Mouse (Mus musculus): Measurements from ENCODE around the gene Sdccag8. TPM values are rescaled to one million over a fixed set of nuclear protein-coding genes. Genes with fewer than 3 reads are reported as not detected.

Gene Sdccag8
- polyA plus RNA-seq, 1 experiment from 2014 or later, result 6.4 TPM

- 82% methylated on average over 17 of the region's 17 CpGs for WGBS (ENCODE audit: insufficient replicate concordance)
- no peak overlapping the region for H3K27ac ChIP-seq
Measured at GRCm38 (mm10) chr1:176885207-176885933, 70.9 kb downstream of the Sdccag8 start.

GRCm38 (mm10) chr1:176886002-176886401, 71.5 kb downstream of the Sdccag8 start:
- no peaks in the 10 kb centered on the region for H3K9me3 ChIP-seq (replicated peaks)
- H3K4me3 ChIP-seq, result no peak overlapping the region
- 78% methylated on average over 5 of the region's 5 CpGs for whole genome bisulfite sequencing (ENCODE audit: insufficient replicate concordance)
- no peak overlapping the region for H3K9ac ChIP-seq
- no peaks in the 10 kb centered on the region for H3K4me1 ChIP-seq
- no peak overlapping the region for H3K4me2 ChIP-seq
- no peak overlapping the region for H3K27ac ChIP-seq
- H3K36me3 ChIP-seq, result no peaks in the 10 kb centered on the region
- H3K27me3 ChIP-seq (replicated peaks), result no peaks in the 10 kb centered on the region
- ATAC-seq, result no peak

More at GRCm38 (mm10) chr1:176885207-176885933, 70.9 kb downstream of the Sdccag8 start:
- no peak for ATAC-seq
- Histone ChIP-seq H3K4me3 (no peak overlapping the region), H3K9ac (no peak overlapping the region), H3K36me3 (no peaks in the 10 kb centered on the region), H3K9me3 (replicated peaks) (no peaks in the 10 kb centered on the region), H3K4me1 (no peaks in the 10 kb centered on the region), H3K27me3 (replicated peaks) (no peaks in the 10 kb centered on the region), H3K4me2 (no peak overlapping the region)

- Histone ChIP-seq H3K9ac (no peak overlapping the region), H3K9me3 (replicated peaks) (no peaks in the 10 kb centered on the region), H3K36me3 (no peaks in the 10 kb centered on the region), H3K4me2 (no peak overlapping the region), H3K4me1 (no peaks in the 10 kb centered on the region), H3K27me3 (replicated peaks) (no peaks in the 10 kb centered on the region), H3K4me3 (no peak overlapping the region), H3K27ac (no peak overlapping the region)
- no peak for ATAC-seq
- 74% methylated on average over 6 of the region's 6 CpGs for WGBS (ENCODE audit: insufficient replicate concordance)
Measured at GRCm38 (mm10) chr1:176903741-176904140, 89.3 kb downstream of the Sdccag8 start.

GRCm38 (mm10) chr1:176915946-176916345, 101.5 kb downstream of the Sdccag8 start:
- peaks cover 3% of the 10 kb centered on the region; the same call in 1 of the 2 replicates for H3K36me3 ChIP-seq
- H3K4me2 ChIP-seq, result no peak overlapping the region
- no peak for ATAC-seq
- H3K4me1 ChIP-seq, result no peaks in the 10 kb centered on the region
- H3K9ac ChIP-seq, result no peak overlapping the region
- no peak overlapping the region for H3K27ac ChIP-seq
- H3K4me3 ChIP-seq, result no peak overlapping the region
- no peaks in the 10 kb centered on the region for H3K9me3 ChIP-seq (replicated peaks)
- no peaks in the 10 kb centered on the region for H3K27me3 ChIP-seq (replicated peaks)
- WGBS (ENCODE audit: insufficient replicate concordance), result 78% methylated on average over 2 of the region's 2 CpGs

- 83% methylated on average over 12 of the region's 12 CpGs for WGBS (ENCODE audit: insufficient replicate concordance)
- no peaks in the 10 kb centered on the region for H3K27me3 ChIP-seq (replicated peaks)
- no peaks in the 10 kb centered on the region for H3K9me3 ChIP-seq (replicated peaks)
- H3K9ac ChIP-seq, result no peak overlapping the region
- peaks cover 3% of the 10 kb centered on the region; the same call in 1 of the 2 replicates for H3K36me3 ChIP-seq
- no peak for ATAC-seq
- no peak overlapping the region for H3K27ac ChIP-seq
- H3K4me3 ChIP-seq, result no peak overlapping the region
- no peak overlapping the region for H3K4me2 ChIP-seq
- H3K4me1 ChIP-seq, result no peaks in the 10 kb centered on the region
Measured at GRCm38 (mm10) chr1:176919486-176919885, 105.0 kb downstream of the Sdccag8 start.

- H3K4me1 ChIP-seq, result no peaks in the 10 kb centered on the region
- ATAC-seq, result no peak
- no peak overlapping the region for H3K4me3 ChIP-seq
- no peaks in the 10 kb centered on the region for H3K9me3 ChIP-seq (replicated peaks)
- peaks cover 3% of the 10 kb centered on the region; the same call in 1 of the 2 replicates for H3K36me3 ChIP-seq
- WGBS (ENCODE audit: insufficient replicate concordance), result 82% methylated on average over 5 of the region's 5 CpGs
- no peak overlapping the region for H3K4me2 ChIP-seq
- no peak overlapping the region for H3K9ac ChIP-seq
- H3K27me3 ChIP-seq (replicated peaks), result no peaks in the 10 kb centered on the region
- H3K27ac ChIP-seq, result no peak overlapping the region
Measured at GRCm38 (mm10) chr1:176922842-176923241, 108.4 kb downstream of the Sdccag8 start.

- ATAC-seq, result no peak
- Histone ChIP-seq H3K36me3 (no peaks in the 10 kb centered on the region), H3K4me2 (no peak overlapping the region), H3K27ac (no peak overlapping the region), H3K4me1 (peaks cover 5% of the 10 kb centered on the region; the same call in 1 of the 2 replicates), H3K27me3 (replicated peaks) (no peaks in the 10 kb centered on the region), H3K4me3 (no peak overlapping the region), H3K9ac (no peak overlapping the region), H3K9me3 (replicated peaks) (no peaks in the 10 kb centered on the region)
- WGBS (ENCODE audit: insufficient replicate concordance), result 77% methylated on average over 5 of the region's 5 CpGs
Measured at GRCm38 (mm10) chr1:176926009-176926408, 111.5 kb downstream of the Sdccag8 start.

GRCm38 (mm10) chr1:176927312-176927711, 112.9 kb downstream of the Sdccag8 start:
- WGBS (ENCODE audit: insufficient replicate concordance), result 78% methylated on average over 9 of the region's 9 CpGs
- no peaks in the 10 kb centered on the region for H3K36me3 ChIP-seq

GRCm38 (mm10) chr1:176929710-176930109, 115.2 kb downstream of the Sdccag8 start:
- no peaks in the 10 kb centered on the region for H3K9me3 ChIP-seq (replicated peaks)

More at GRCm38 (mm10) chr1:176927312-176927711, 112.9 kb downstream of the Sdccag8 start:
- Histone ChIP-seq H3K9ac (no peak overlapping the region), H3K4me2 (no peak overlapping the region), H3K27me3 (replicated peaks) (no peaks in the 10 kb centered on the region), H3K4me1 (peaks cover 5% of the 10 kb centered on the region; the same call in 1 of the 2 replicates), H3K27ac (no peak overlapping the region), H3K4me3 (no peak overlapping the region), H3K9me3 (replicated peaks) (no peaks in the 10 kb centered on the region)
- ATAC-seq, result no peak

GRCm38 (mm10) chr1:176930574-176930973, 116.1 kb downstream of the Sdccag8 start:
- no peak overlapping the region for H3K27ac ChIP-seq
- WGBS (ENCODE audit: insufficient replicate concordance), result 74% methylated on average over 2 of the region's 2 CpGs
- H3K4me1 ChIP-seq, result peaks cover 5% of the 10 kb centered on the region; the same call in 1 of the 2 replicates
- no peak overlapping the region for H3K4me2 ChIP-seq
- H3K9me3 ChIP-seq (replicated peaks), result no peaks in the 10 kb centered on the region
- no peak for ATAC-seq
- no peak overlapping the region for H3K4me3 ChIP-seq
- H3K27me3 ChIP-seq (replicated peaks), result no peaks in the 10 kb centered on the region
- H3K36me3 ChIP-seq, result no peaks in the 10 kb centered on the region
- H3K9ac ChIP-seq, result no peak overlapping the region

More at GRCm38 (mm10) chr1:176929710-176930109, 115.2 kb downstream of the Sdccag8 start:
- H3K4me3 ChIP-seq, result no peak overlapping the region
- peak; percentile 52; the same call in 1 of the 2 replicates for ATAC-seq
- no peak overlapping the region for H3K4me2 ChIP-seq
- no peak overlapping the region for H3K27ac ChIP-seq
- no peaks in the 10 kb centered on the region for H3K27me3 ChIP-seq (replicated peaks)
- WGBS (ENCODE audit: insufficient replicate concordance), result 76% methylated on average over 8 of the region's 8 CpGs
- H3K36me3 ChIP-seq, result no peaks in the 10 kb centered on the region
- H3K4me1 ChIP-seq, result peaks cover 5% of the 10 kb centered on the region; the same call in 1 of the 2 replicates
- no peak overlapping the region for H3K9ac ChIP-seq

- 80% methylated on average over 4 of the region's 4 CpGs for WGBS (ENCODE audit: insufficient replicate concordance)
- ATAC-seq, result no peak
- H3K27me3 ChIP-seq (replicated peaks), result no peaks in the 10 kb centered on the region
Measured at GRCm38 (mm10) chr1:176930981-176931500, 116.6 kb downstream of the Sdccag8 start.

GRCm38 (mm10) chr1:176931511-176931910, 117.1 kb downstream of the Sdccag8 start:
- H3K27me3 ChIP-seq (replicated peaks), result no peaks in the 10 kb centered on the region
- H3K4me3 ChIP-seq, result no peak overlapping the region
- H3K4me1 ChIP-seq, result peaks cover 5% of the 10 kb centered on the region; the same call in 1 of the 2 replicates
- no peaks in the 10 kb centered on the region for H3K9me3 ChIP-seq (replicated peaks)
- no peak overlapping the region for H3K9ac ChIP-seq
- no peaks in the 10 kb centered on the region for H3K36me3 ChIP-seq
- 77% methylated on average over 10 of the region's 10 CpGs for WGBS (ENCODE audit: insufficient replicate concordance)
- no peak overlapping the region for H3K27ac ChIP-seq
- no peak overlapping the region for H3K4me2 ChIP-seq
- ATAC-seq, result no peak

More at GRCm38 (mm10) chr1:176930981-176931500, 116.6 kb downstream of the Sdccag8 start:
- Histone ChIP-seq H3K4me2 (no peak overlapping the region), H3K9ac (no peak overlapping the region), H3K4me3 (no peak overlapping the region), H3K9me3 (replicated peaks) (no peaks in the 10 kb centered on the region), H3K4me1 (peaks cover 5% of the 10 kb centered on the region; the same call in 1 of the 2 replicates), H3K27ac (no peak overlapping the region), H3K36me3 (no peaks in the 10 kb centered on the region)

Measured in liver, embryonic 12.5 days (tissue).